Mouse (Mus musculus) embryonic facial prominence, embryonic 10.5 days (tissue): ENCODE data around the gene Mrpl9. TPM values are rescaled to one million over a fixed set of nuclear protein-coding genes. Genes with fewer than 3 reads are reported as not detected.

Source experiments
- DNase-seq: peaks from one replicate; pipeline ENCODE4 v3.0.0-alpha.2; 2017; ENCODE audit warnings: low spot score
- H3K27ac ChIP-seq: fragments of 300-500 bp; sonication (generic); replicated peaks from 2 replicates; pipeline ENCODE4 v1.5.1; 2016; ENCODE audit warnings: mild to moderate bottlenecking
- H3K27me3 ChIP-seq: fragments of 300-500 bp; sonication (generic); replicated peaks from 2 replicates; pipeline ENCODE4 v1.6.1; 2016; ENCODE audit warnings: low read depth, mild to moderate bottlenecking; ENCODE audit not compliant: poor library complexity, severe bottlenecking
- H3K36me3 ChIP-seq: fragments of 300-500 bp; sonication (generic); replicated peaks from 2 replicates; pipeline ENCODE4 v1.6.1; 2016; ENCODE audit warnings: mild to moderate bottlenecking, moderate library complexity
- H3K4me1 ChIP-seq: fragments of 300-500 bp; sonication (generic); 2 replicates; pipeline ENCODE4 v1.6.1; 2016
- H3K4me3 ChIP-seq: fragments of 300-500 bp; sonication (generic); 2 replicates; pipeline ENCODE4 v1.5.1; 2016; ENCODE audit warnings: mild to moderate bottlenecking, moderate library complexity
- H3K9me3 ChIP-seq: fragments of 300-500 bp; sonication (generic); 2 replicates; pipeline ENCODE4 v1.6.1; 2016; ENCODE audit warnings: mild to moderate bottlenecking
- WGBS: fragments of 180-500 bp; shearing (Covaris S2); methylation state at CpG from one replicate; pipeline ENCODE4 v1.1.7; 2016; 5-methylcytosine and 5-hydroxymethylcytosine counted together
- polyA plus RNA-seq: library from polyadenylated mRNA; unstranded; fragments of >200 nt; fragmentation: Nextera tagmentation; extraction: Ambion mirVana; gene quantifications from 2 replicates; pipeline ENCODE4 v1.2.1, GENCODE M21; 2016

The Mrpl9 gene
- polyA plus RNA-seq, 1 experiment from 2014 or later: 68.5 TPM

GRCm38 (mm10) chr3:94434305-94434704, 8.8 kb upstream of the Mrpl9 start:
- DNase-seq: no peak
- WGBS: 89% methylated on average over 2 of the region's 2 CpGs
- Histone ChIP-seq H3K36me3 (no peaks in the 10 kb centered on the region), H3K9me3 (no peaks in the 10 kb centered on the region), H3K4me1 (no peaks in the 10 kb centered on the region), H3K4me3 (no peak overlapping the region), H3K27ac (no peak overlapping the region), H3K27me3 (no peaks in the 10 kb centered on the region)

- Histone ChIP-seq H3K4me1 (no peaks in the 10 kb centered on the region), H3K9me3 (no peaks in the 10 kb centered on the region), H3K4me3 (no peak overlapping the region), H3K27ac (no peak overlapping the region), H3K27me3 (no peaks in the 10 kb centered on the region), H3K36me3 (no peaks in the 10 kb centered on the region)
- DNase-seq: no peak
- 81% methylated on average over 9 of the region's 9 CpGs for WGBS
Observed at GRCm38 (mm10) chr3:94436420-94436819, 6.7 kb upstream of the Mrpl9 start.

GRCm38 (mm10) chr3:94441182-94441581, 1.9 kb upstream of the Mrpl9 start:
- Histone ChIP-seq H3K36me3 (peaks cover 18% of the 10 kb centered on the region), H3K27me3 (no peaks in the 10 kb centered on the region), H3K4me3 (no peak overlapping the region), H3K9me3 (no peaks in the 10 kb centered on the region), H3K27ac (no peak overlapping the region), H3K4me1 (peaks cover 10% of the 10 kb centered on the region)
- DNase-seq: no peak
- 45% methylated on average over 3 of the region's 3 CpGs for WGBS

GRCm38 (mm10) chr3:94443597-94443964, 463 bp downstream of the Mrpl9 start, which contains the start of gene Oaz3:
Gene Oaz3 (minus strand): TSS chr3:94443915.
- peaks cover 10% of the 10 kb centered on the region for H3K4me1 ChIP-seq
- DNase-seq: no peak
- H3K4me3 ChIP-seq: peak within 1 kb of the TSS; percentile 99
- no peaks in the 10 kb centered on the region for H3K9me3 ChIP-seq
- H3K27ac ChIP-seq: peak within 1 kb of the TSS; percentile 90
- peaks cover 42% of the 10 kb centered on the region for H3K36me3 ChIP-seq
- H3K27me3 ChIP-seq: no peaks in the 10 kb centered on the region
- WGBS: under 1% methylated on average over 24 of the region's 24 CpGs

- Histone ChIP-seq H3K4me1 (peaks cover 2% of the 10 kb centered on the region), H3K36me3 (peaks cover 58% of the 10 kb centered on the region), H3K27ac (no peak overlapping the region), H3K27me3 (no peaks in the 10 kb centered on the region), H3K9me3 (no peaks in the 10 kb centered on the region), H3K4me3 (no peak overlapping the region)
- no peak for DNase-seq
- 92% methylated on average over 2 of the region's 2 CpGs for WGBS
Observed at GRCm38 (mm10) chr3:94449377-94449776, 6.3 kb downstream of the Mrpl9 start.

GRCm38 (mm10) chr3:94456529-94457000, 13.4 kb downstream of the Mrpl9 start:
- WGBS: 2% methylated on average over 12 of the region's 12 CpGs
- DNase-seq: peak; percentile 91
- Histone ChIP-seq H3K4me3 (peak overlapping the region; percentile 44), H3K36me3 (no peaks in the 10 kb centered on the region), H3K27me3 (peaks cover 11% of the 10 kb centered on the region), H3K27ac (no peak overlapping the region), H3K4me1 (peaks cover 4% of the 10 kb centered on the region; the same call in 1 of the 2 replicates), H3K9me3 (no peaks in the 10 kb centered on the region)

- H3K4me3 ChIP-seq: peak overlapping the region; percentile 44; the same call in 1 of the 2 replicates
- H3K36me3 ChIP-seq: no peaks in the 10 kb centered on the region
- no peak overlapping the region for H3K27ac ChIP-seq
Observed at GRCm38 (mm10) chr3:94457055-94457454, 13.9 kb downstream of the Mrpl9 start.

GRCm38 (mm10) chr3:94459834-94460233, 16.7 kb downstream of the Mrpl9 start:
- no peaks in the 10 kb centered on the region for H3K36me3 ChIP-seq
- WGBS: 92% methylated on average over 2 of the region's 2 CpGs
- no peak for DNase-seq

More at GRCm38 (mm10) chr3:94457055-94457454, 13.9 kb downstream of the Mrpl9 start:
- no peak for DNase-seq
- 78% methylated on average over 3 of the region's 3 CpGs for WGBS
- Histone ChIP-seq H3K27me3 (peaks cover 11% of the 10 kb centered on the region), H3K9me3 (no peaks in the 10 kb centered on the region), H3K4me1 (peaks cover 4% of the 10 kb centered on the region; the same call in 1 of the 2 replicates)

GRCm38 (mm10) chr3:94463926-94464578, 20.9 kb downstream of the Mrpl9 start:
- Histone ChIP-seq H3K4me3 (no peak overlapping the region), H3K27me3 (no peaks in the 10 kb centered on the region), H3K27ac (peak overlapping the region; percentile 19; the same call in 1 of the 2 replicates), H3K4me1 (peaks cover 20% of the 10 kb centered on the region), H3K36me3 (no peaks in the 10 kb centered on the region), H3K9me3 (no peaks in the 10 kb centered on the region)
- WGBS: 58% methylated on average over 11 of the region's 11 CpGs
- peak; percentile 57 for DNase-seq

More at GRCm38 (mm10) chr3:94459834-94460233, 16.7 kb downstream of the Mrpl9 start:
- peaks cover 11% of the 10 kb centered on the region for H3K27me3 ChIP-seq
- H3K9me3 ChIP-seq: no peaks in the 10 kb centered on the region
- no peak overlapping the region for H3K4me3 ChIP-seq
- H3K4me1 ChIP-seq: peaks cover 15% of the 10 kb centered on the region
- H3K27ac ChIP-seq: no peak overlapping the region

- peaks cover 22% of the 10 kb centered on the region for H3K4me1 ChIP-seq
- no peaks in the 10 kb centered on the region for H3K27me3 ChIP-seq
- H3K36me3 ChIP-seq: no peaks in the 10 kb centered on the region
- H3K4me3 ChIP-seq: no peak overlapping the region
- no peak for DNase-seq
- peak overlapping the region; percentile 14; the same call in 1 of the 2 replicates for H3K27ac ChIP-seq
- WGBS: 52% methylated on average over 13 of the region's 13 CpGs
- no peaks in the 10 kb centered on the region for H3K9me3 ChIP-seq
Observed at GRCm38 (mm10) chr3:94465632-94466430, 22.7 kb downstream of the Mrpl9 start.

GRCm38 (mm10) chr3:94468931-94469330, 25.8 kb downstream of the Mrpl9 start:
- WGBS: 51% methylated on average over 3 of the region's 3 CpGs
- no peak overlapping the region for H3K27ac ChIP-seq
- peaks cover 31% of the 10 kb centered on the region for H3K4me1 ChIP-seq
- no peak for DNase-seq
- H3K27me3 ChIP-seq: no peaks in the 10 kb centered on the region; the same call in 1 of the 2 replicates
- no peaks in the 10 kb centered on the region for H3K36me3 ChIP-seq
- H3K9me3 ChIP-seq: no peaks in the 10 kb centered on the region
- H3K4me3 ChIP-seq: no peak overlapping the region

- peak overlapping the region; percentile 42 for H3K4me3 ChIP-seq
- peaks cover 21% of the 10 kb centered on the region for H3K4me1 ChIP-seq
- 11% methylated on average over 28 of the region's 28 CpGs for WGBS
- H3K27ac ChIP-seq: no peak overlapping the region
- H3K27me3 ChIP-seq: no peaks in the 10 kb centered on the region; the same call in 1 of the 2 replicates
- peak; percentile 86 for DNase-seq
- no peaks in the 10 kb centered on the region for H3K36me3 ChIP-seq
- no peaks in the 10 kb centered on the region for H3K9me3 ChIP-seq
Observed at GRCm38 (mm10) chr3:94472447-94473114, 29.5 kb downstream of the Mrpl9 start.
